Mouse (Mus musculus) c-Kit-negative CD71-positive TER-119-positive erythroid progenitor cells, embryonic 14.5 days (primary cell): ENCODE data around the gene Cdh20.

ENCODE experiments used
- DNase-seq: peaks from one replicate; pipeline ENCODE4 v3.0.0-alpha.2; 2013; ENCODE audit warnings: low read depth, low spot score

Cdh20 gene

GRCm38 (mm10) chr1:105041668-105042067, 273.3 kb downstream of the Cdh20 start:
- no peak for DNase-seq
